Mouse (Mus musculus) lung, adult 18-20 months (tissue): ENCODE data around the gene Krt77.

ENCODE experiments used
- DNase-seq, 2 experiments: peaks; one replicate each; pipeline ENCODE4 v3.0.0; 2022; ENCODE audit warnings: mixed read lengths in 2 of 2

Gene Krt77

GRCm38 (mm10) chr15:101829441-101829840 is 40.1 kb downstream of the Krt77 start:
- DNase-seq, result no peak

- no peak for DNase-seq
Measured at GRCm38 (mm10) chr15:101821786-101822185, 47.7 kb downstream of the Krt77 start.

GRCm38 (mm10) chr15:101817875-101818274 is 51.6 kb downstream of the Krt77 start, which contains the start of gene Krt2:
Gene Krt2 (minus strand): TSS chr15:101818169.
- DNase-seq, result no peak
